Mouse (Mus musculus) ES-Bruce4 (cell line): Measurements from ENCODE around the gene Gpx3. TPM values are rescaled to one million over a fixed set of nuclear protein-coding genes. Genes with fewer than 3 reads are reported as not detected.
"Not testable (repeated sequence)": the region's sequence is repeated elsewhere in the genome, so short reads cannot be mapped to it uniquely, and the experiment has no call there.

Source experiments
- H3K27ac ChIP-seq: 2 replicates; pipeline ENCODE4 v1.5.1; 2012; ENCODE audit warnings: low read length, inconsistent platforms; ENCODE audit not compliant: insufficient read depth
- H3K27me3 ChIP-seq: 2 replicates; pipeline ENCODE4 v1.6.1; 2012; ENCODE audit warnings: mild to moderate bottlenecking, low read length, inconsistent platforms; ENCODE audit not compliant: control insufficient read depth, poor library complexity, insufficient read depth, severe bottlenecking
- H3K36me3 ChIP-seq: 2 replicates; pipeline ENCODE4 v1.6.1; 2012; ENCODE audit warnings: inconsistent platforms, mild to moderate bottlenecking, low read length, moderate library complexity; ENCODE audit not compliant: control insufficient read depth, poor library complexity, insufficient read depth, severe bottlenecking
- H3K4me1 ChIP-seq: one replicate; pipeline ENCODE4 v1.8.1; 2011; ENCODE audit warnings: low read length; ENCODE audit not compliant: control insufficient read depth, insufficient read depth
- H3K4me3 ChIP-seq: 2 replicates; pipeline ENCODE4 v1.5.1; 2011; ENCODE audit warnings: low read depth, mild to moderate bottlenecking, low read length
- H3K9ac ChIP-seq: 2 replicates; pipeline ENCODE4 v1.6.1; 2012; ENCODE audit warnings: low read depth, mild to moderate bottlenecking, inconsistent platforms; ENCODE audit not compliant: poor library complexity, severe bottlenecking
- H3K9me3 ChIP-seq: replicated peaks from 2 replicates; pipeline ENCODE4 v1.6.1; 2012; ENCODE audit warnings: mild to moderate bottlenecking, low read length, inconsistent platforms; ENCODE audit not compliant: control insufficient read depth, poor library complexity, insufficient read depth, severe bottlenecking
- CTCF ChIP-seq: IDR thresholded peaks from one replicate; pipeline ENCODE4 v1.8.1; 2011; ENCODE audit warnings: low read depth, low read length
- EP300 ChIP-seq: IDR thresholded peaks from 2 replicates; pipeline ENCODE4 v1.6.1; 2011; ENCODE audit warnings: low read depth, low read length; ENCODE audit not compliant: insufficient read depth
- POLR2A ChIP-seq: IDR thresholded peaks from one replicate; pipeline ENCODE4 v1.8.1; 2011; ENCODE audit warnings: low read length; ENCODE audit not compliant: insufficient read depth
- polyA plus RNA-seq: library from polyadenylated mRNA; stranded (reverse); fragments of >200 nt; gene quantifications from 2 replicates; pipeline ENCODE4 v1.2.4, GENCODE M21; 2011; ENCODE audit warnings: low read depth; ENCODE audit not compliant: missing spikeins, insufficient read depth, insufficient read length

Gene Gpx3
- polyA plus RNA-seq, 1 experiment = 52.4 TPM

- no peaks in the 10 kb centered on the region for H3K36me3 ChIP-seq
- no peaks in the 10 kb centered on the region for H3K27me3 ChIP-seq
- no peaks in the 10 kb centered on the region for H3K9me3 ChIP-seq
- H3K4me1 ChIP-seq = peaks cover 17% of the 10 kb centered on the region
- H3K4me3 ChIP-seq = peak overlapping the region; percentile 8; the same call in 1 of the 2 replicates
- H3K9ac ChIP-seq = peak overlapping the region; percentile 32; the same call in 1 of the 2 replicates
- H3K27ac ChIP-seq = peak overlapping the region; percentile 89
- no peak for TF ChIP-seq EP300
- TF ChIP-seq CTCF = no peak
- TF ChIP-seq POLR2A = no peak
Observed at GRCm38 (mm10) chr11:54956912-54957311, 54.7 kb downstream of the Gpx3 start.

- Histone ChIP-seq H3K9ac (peak overlapping the region; percentile 32; the same call in 1 of the 2 replicates), H3K4me1 (peaks cover 20% of the 10 kb centered on the region), H3K27ac (peak overlapping the region; percentile 81)
Observed at GRCm38 (mm10) chr11:54957708-54958107, 55.5 kb downstream of the Gpx3 start.

GRCm38 (mm10) chr11:54958571-54959073 is 56.4 kb downstream of the Gpx3 start:
- H3K36me3 ChIP-seq = no peaks in the 10 kb centered on the region
- H3K4me1 ChIP-seq = peaks cover 20% of the 10 kb centered on the region
- peak overlapping the region; percentile 91 for H3K27ac ChIP-seq
- no peaks in the 10 kb centered on the region for H3K9me3 ChIP-seq
- H3K27me3 ChIP-seq = no peaks in the 10 kb centered on the region
- TF ChIP-seq CTCF (no peak), POLR2A (no peak), EP300 (no peak)
- peak overlapping the region; percentile 20 for H3K4me3 ChIP-seq
- no peak overlapping the region for H3K9ac ChIP-seq

More at GRCm38 (mm10) chr11:54957708-54958107, 55.5 kb downstream of the Gpx3 start:
- not testable (repeated sequence) for H3K27me3 ChIP-seq, H3K9me3 ChIP-seq, H3K4me3 ChIP-seq, H3K36me3 ChIP-seq

Other genes starting within 250 kb of the Gpx3 start
- 62.4 and 69.7 TPM in 2 replicates for gene Cdc42se2, start 114.8 kb upstream of the Gpx3 start, polyA plus RNA-seq
- gene Lyrm7, start 41.5 kb upstream of the Gpx3 start, polyA plus RNA-seq = 26.3 and 33.2 TPM in 2 replicates
- gene Hint1, start 36.1 kb upstream of the Gpx3 start, polyA plus RNA-seq = 321 and 324 TPM in 2 replicates
- gene Tnip1, start 60.5 kb downstream of the Gpx3 start, polyA plus RNA-seq = 33.2 and 42.6 TPM in 2 replicates
- gene Anxa6, start 131.0 kb downstream of the Gpx3 start, polyA plus RNA-seq = 74.2 and 76.1 TPM in 2 replicates
- not detected in 2 replicates for gene Ccdc69, start 175.7 kb downstream of the Gpx3 start, polyA plus RNA-seq
- gene Gm2a, start 195.7 kb downstream of the Gpx3 start, polyA plus RNA-seq = 24.7 and 24.9 TPM in 2 replicates
- not detected in 2 replicates for gene Slc36a3, start 249.3 kb downstream of the Gpx3 start, polyA plus RNA-seq